Mouse (Mus musculus): Measurements from ENCODE around the gene Clic6. TPM values are rescaled to one million over a fixed set of nuclear protein-coding genes. Genes with fewer than 3 reads are reported as not detected.

Clic6 gene
- polyA plus RNA-seq (2015; fragmentation: Nextera tagmentation; extraction: Ambion mirVana): 1.4 and 1.5 TPM in 2 replicates

GRCm38 (mm10) chr16:92485436-92485835, at the start of gene Clic6:
Gene Clic6, plus strand, starts transcription at chr16:92485736.
- peaks cover 14% of the 10 kb centered on the region for H3K27me3 ChIP-seq (replicated peaks)
- no peaks in the 10 kb centered on the region for H3K36me3 ChIP-seq
- peaks cover 4% of the 10 kb centered on the region; the same call in 1 of the 2 replicates for H3K4me1 ChIP-seq
- no peak within 1 kb of the TSS for H3K9ac ChIP-seq
- no peak within 1 kb of the TSS for H3K27ac ChIP-seq (replicated peaks)
- H3K4me3 ChIP-seq: no peak within 1 kb of the TSS
- H3K4me2 ChIP-seq: no peak within 1 kb of the TSS
- H3K9me3 ChIP-seq: no peaks in the 10 kb centered on the region
- no peak for ATAC-seq (ENCODE audit: extremely low read depth, insufficient number of reproducible peaks, low FRiP score, low TSS enrichment)
- 88% methylated on average over 5 of the region's 5 CpGs for WGBS

GRCm38 (mm10) chr16:92439775-92440174, 45.8 kb upstream of the Clic6 start:
- Histone ChIP-seq H3K4me2 (no peak overlapping the region), H3K9me3 (no peaks in the 10 kb centered on the region), H3K36me3 (no peaks in the 10 kb centered on the region), H3K27me3 (replicated peaks) (no peaks in the 10 kb centered on the region), H3K9ac (no peak overlapping the region), H3K4me3 (no peak overlapping the region), H3K4me1 (peaks cover 77% of the 10 kb centered on the region), H3K27ac (replicated peaks) (no peak overlapping the region)
- ATAC-seq (ENCODE audit: extremely low read depth, insufficient number of reproducible peaks, low FRiP score, low TSS enrichment): no peak
- 56% methylated on average over 2 of the region's 2 CpGs for WGBS

- no peaks in the 10 kb centered on the region for H3K36me3 ChIP-seq
- 71% methylated on average over 8 of the region's 8 CpGs for WGBS
- no peak overlapping the region for H3K4me3 ChIP-seq
- H3K27me3 ChIP-seq (replicated peaks): no peaks in the 10 kb centered on the region
- H3K9ac ChIP-seq: no peak overlapping the region
- H3K27ac ChIP-seq (replicated peaks): no peak overlapping the region
- H3K4me2 ChIP-seq: no peak overlapping the region
- no peak for ATAC-seq (ENCODE audit: extremely low read depth, insufficient number of reproducible peaks, low FRiP score, low TSS enrichment)
- no peaks in the 10 kb centered on the region for H3K9me3 ChIP-seq
- peaks cover 77% of the 10 kb centered on the region for H3K4me1 ChIP-seq
These were observed 45.3 kb upstream of the Clic6 start for GRCm38 (mm10) chr16:92440229-92440628.

- no peak overlapping the region for H3K4me3 ChIP-seq
- WGBS: 80% methylated on average over 3 of the region's 3 CpGs
- ATAC-seq (ENCODE audit: extremely low read depth, insufficient number of reproducible peaks, low FRiP score, low TSS enrichment): no peak; the same call in 1 of the 2 replicates
- H3K27me3 ChIP-seq (replicated peaks): peaks cover 6% of the 10 kb centered on the region
- H3K36me3 ChIP-seq: no peaks in the 10 kb centered on the region
- H3K4me2 ChIP-seq: no peak overlapping the region
- H3K4me1 ChIP-seq: peaks cover 74% of the 10 kb centered on the region
- H3K9ac ChIP-seq: peak overlapping the region; percentile 42; the same call in 1 of the 2 replicates
- no peaks in the 10 kb centered on the region for H3K9me3 ChIP-seq
- peak overlapping the region; percentile 13; the same call in 1 of the 2 replicates for H3K27ac ChIP-seq (replicated peaks)
These were observed 44.3 kb upstream of the Clic6 start for GRCm38 (mm10) chr16:92441203-92441602.

- no peak for ATAC-seq (ENCODE audit: extremely low read depth, insufficient number of reproducible peaks, low FRiP score, low TSS enrichment)
- Histone ChIP-seq H3K9me3 (no peaks in the 10 kb centered on the region), H3K27me3 (replicated peaks) (peaks cover 13% of the 10 kb centered on the region), H3K36me3 (no peaks in the 10 kb centered on the region), H3K4me3 (no peak overlapping the region), H3K4me2 (no peak overlapping the region), H3K4me1 (peaks cover 67% of the 10 kb centered on the region), H3K27ac (replicated peaks) (0 out of 2 replicates have a peak overlapping the region, but pooled peaks have one; percentile 28), H3K9ac (0 out of 2 replicates have a peak overlapping the region, but pooled peaks have one; percentile 6)
- 92% methylated on average over 11 of the region's 11 CpGs for WGBS
These were observed 43.4 kb upstream of the Clic6 start for GRCm38 (mm10) chr16:92442150-92442549.

- Histone ChIP-seq H3K9me3 (no peaks in the 10 kb centered on the region), H3K4me3 (no peak overlapping the region), H3K36me3 (no peaks in the 10 kb centered on the region), H3K4me2 (peak overlapping the region; percentile 16), H3K4me1 (peaks cover 67% of the 10 kb centered on the region), H3K9ac (peak overlapping the region; percentile 72), H3K27me3 (replicated peaks) (peaks cover 21% of the 10 kb centered on the region), H3K27ac (replicated peaks) (peak overlapping the region; percentile 95)
- 80% methylated on average over 4 of the region's 4 CpGs for WGBS
- no peak for ATAC-seq (ENCODE audit: extremely low read depth, insufficient number of reproducible peaks, low FRiP score, low TSS enrichment)
These were observed 42.6 kb upstream of the Clic6 start for GRCm38 (mm10) chr16:92442946-92443345.

- H3K4me1 ChIP-seq: peaks cover 63% of the 10 kb centered on the region
- H3K4me3 ChIP-seq: no peak overlapping the region
- no peaks in the 10 kb centered on the region for H3K9me3 ChIP-seq
- peaks cover 2% of the 10 kb centered on the region; the same call in 1 of the 2 replicates for H3K36me3 ChIP-seq
- 10% methylated on average over 13 of the region's 13 CpGs for WGBS
- H3K9ac ChIP-seq: peak overlapping the region; percentile 72
- peak overlapping the region; percentile 16 for H3K4me2 ChIP-seq
- peak; percentile 72; the same call in 1 of the 2 replicates for ATAC-seq (ENCODE audit: extremely low read depth, insufficient number of reproducible peaks, low FRiP score, low TSS enrichment)
- H3K27ac ChIP-seq (replicated peaks): peak overlapping the region; percentile 95
- H3K27me3 ChIP-seq (replicated peaks): peaks cover 28% of the 10 kb centered on the region
These were observed 41.9 kb upstream of the Clic6 start for GRCm38 (mm10) chr16:92443644-92444113.

GRCm38 (mm10) chr16:92445377-92445776, 40.2 kb upstream of the Clic6 start:
- Histone ChIP-seq H3K9ac (peak overlapping the region; percentile 72), H3K4me1 (peaks cover 54% of the 10 kb centered on the region), H3K27ac (replicated peaks) (peak overlapping the region; percentile 95), H3K4me2 (no peak overlapping the region), H3K9me3 (no peaks in the 10 kb centered on the region), H3K4me3 (no peak overlapping the region), H3K27me3 (replicated peaks) (peaks cover 45% of the 10 kb centered on the region), H3K36me3 (peaks cover 10% of the 10 kb centered on the region)
- WGBS: 62% methylated on average over 10 of the region's 10 CpGs
- no peak for ATAC-seq (ENCODE audit: extremely low read depth, insufficient number of reproducible peaks, low FRiP score, low TSS enrichment)

- Histone ChIP-seq H3K27ac (replicated peaks) (no peak overlapping the region), H3K4me1 (peaks cover 40% of the 10 kb centered on the region), H3K9ac (no peak overlapping the region), H3K4me2 (no peak overlapping the region), H3K36me3 (peaks cover 17% of the 10 kb centered on the region), H3K9me3 (no peaks in the 10 kb centered on the region), H3K27me3 (replicated peaks) (peaks cover 66% of the 10 kb centered on the region), H3K4me3 (no peak overlapping the region)
- ATAC-seq (ENCODE audit: extremely low read depth, insufficient number of reproducible peaks, low FRiP score, low TSS enrichment): no peak
- 92% methylated on average over 14 of the region's 14 CpGs for WGBS
These were observed 36.5 kb upstream of the Clic6 start for GRCm38 (mm10) chr16:92449080-92449479.

GRCm38 (mm10) chr16:92450331-92450730, 35.2 kb upstream of the Clic6 start:
- Histone ChIP-seq H3K9ac (no peak overlapping the region), H3K4me1 (peaks cover 33% of the 10 kb centered on the region), H3K36me3 (peaks cover 23% of the 10 kb centered on the region), H3K9me3 (no peaks in the 10 kb centered on the region), H3K4me3 (no peak overlapping the region), H3K4me2 (no peak overlapping the region), H3K27ac (replicated peaks) (no peak overlapping the region), H3K27me3 (replicated peaks) (peaks cover 78% of the 10 kb centered on the region)
- ATAC-seq (ENCODE audit: extremely low read depth, insufficient number of reproducible peaks, low FRiP score, low TSS enrichment): no peak
- WGBS: 93% methylated on average over 8 of the region's 8 CpGs

GRCm38 (mm10) chr16:92451516-92452072, 33.9 kb upstream of the Clic6 start:
- H3K4me3 ChIP-seq: no peak overlapping the region
- H3K27ac ChIP-seq (replicated peaks): peak overlapping the region; percentile 64
- peaks cover 29% of the 10 kb centered on the region for H3K4me1 ChIP-seq
- H3K9ac ChIP-seq: no peak overlapping the region
- H3K27me3 ChIP-seq (replicated peaks): peaks cover 82% of the 10 kb centered on the region
- ATAC-seq (ENCODE audit: extremely low read depth, insufficient number of reproducible peaks, low FRiP score, low TSS enrichment): peak; percentile 64
- no peaks in the 10 kb centered on the region for H3K9me3 ChIP-seq
- no peak overlapping the region for H3K4me2 ChIP-seq
- 32% methylated on average over 17 of the region's 17 CpGs for WGBS
- H3K36me3 ChIP-seq: peaks cover 25% of the 10 kb centered on the region

- Histone ChIP-seq H3K36me3 (peaks cover 25% of the 10 kb centered on the region), H3K4me1 (peaks cover 36% of the 10 kb centered on the region), H3K9ac (peak overlapping the region; percentile 42; the same call in 1 of the 2 replicates), H3K9me3 (no peaks in the 10 kb centered on the region), H3K4me3 (no peak overlapping the region), H3K4me2 (no peak overlapping the region), H3K27ac (replicated peaks) (no peak overlapping the region), H3K27me3 (replicated peaks) (peaks cover 79% of the 10 kb centered on the region)
- WGBS: 47% methylated on average over 8 of the region's 8 CpGs
- ATAC-seq (ENCODE audit: extremely low read depth, insufficient number of reproducible peaks, low FRiP score, low TSS enrichment): no peak
These were observed 32.9 kb upstream of the Clic6 start for GRCm38 (mm10) chr16:92452609-92453008.
